Mouse (Mus musculus) MEL (cell line): ENCODE results near the gene Ppfibp2.

Experiments used
- CHD1 ChIP-seq: IDR thresholded peaks from 2 replicates; pipeline ENCODE4 v1.6.1; 2012; ENCODE audit warnings: low read depth, mild to moderate bottlenecking, inconsistent platforms, low read length, improper control_type of control experiment
- CTCF ChIP-seq, 3 experiments: IDR thresholded peaks in 2 of 3; conservative IDR thresholded peaks in 1 of 3; 2 replicates each; pipeline ENCODE4 v1.5.1; 2011 to 2012; ENCODE audit warnings: low read length in 3 of 3, low read depth in 2 of 3, mild to moderate bottlenecking in 2 of 3, improper control_type of control experiment in 1 of 3, inconsistent platforms in 1 of 3, mixed read lengths in 1 of 3, moderate library complexity in 1 of 3; ENCODE audit not compliant: control insufficient read depth in 1 of 3, insufficient read depth in 1 of 3, poor library complexity in 1 of 3, severe bottlenecking in 1 of 3
- EP300 ChIP-seq, 2 experiments: IDR thresholded peaks; 2 replicates each; pipeline ENCODE4 v1.6.1; 2011; ENCODE audit warnings: improper control_type of control experiment in 2 of 2, low read length in 2 of 2, low read depth in 1 of 2, mild to moderate bottlenecking in 1 of 2
- MAX ChIP-seq: IDR thresholded peaks from 2 replicates; pipeline ENCODE4 v1.6.1; 2011; ENCODE audit warnings: low read length, improper control_type of control experiment

DNA sequence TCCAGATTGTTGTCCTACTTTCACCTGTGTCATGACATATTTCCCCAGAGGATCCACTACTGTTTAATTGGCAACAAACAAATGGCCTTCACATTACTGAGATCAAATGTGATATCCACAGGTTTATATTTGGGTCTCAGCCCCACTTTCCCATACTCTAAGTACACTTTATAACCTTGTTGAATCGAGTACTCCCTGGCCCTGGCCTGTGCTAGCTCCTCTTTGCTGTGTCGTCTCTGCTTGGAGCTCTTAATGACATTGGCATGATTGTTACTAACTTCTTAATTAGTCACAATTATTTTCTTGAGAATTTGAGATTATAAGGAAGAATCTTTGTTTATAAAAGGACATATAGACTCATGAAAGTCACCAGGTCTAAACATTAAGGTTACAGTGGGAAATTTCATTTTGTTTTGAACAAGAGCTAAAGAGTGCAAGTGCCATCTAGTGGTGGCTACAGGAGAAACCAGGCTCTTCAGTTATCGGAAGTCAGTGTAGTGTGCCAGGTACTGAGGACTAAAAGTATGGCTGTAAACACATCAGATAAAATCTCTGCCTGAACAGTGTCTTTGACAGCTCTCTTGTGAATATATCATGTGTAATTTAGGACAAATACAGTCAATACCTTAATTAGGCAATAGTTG is 193.1 kb downstream of the Ppfibp2 start:
- TF ChIP-seq CTCF (IDR thresholded peaks at IDR 0.05 in 2 of 3, conservative IDR thresholded peaks at IDR 0.05 in 1 of 3; ENCODE audit: control insufficient read depth in 1 of 3, insufficient read depth in 1 of 3, low read depth in 2 of 3, low read length in 3 of 3, poor library complexity in 1 of 3, severe bottlenecking in 1 of 3): peak in 1 of 3 experiments; percentile 18; a peak in 1 of 6 replicates
- TF ChIP-seq MAX: no peak
- no peak for TF ChIP-seq CHD1
- TF ChIP-seq EP300 (IDR thresholded peaks at IDR 0.05; ENCODE audit: low read depth in 1 of 2, low read length in 2 of 2): no peak
